Mouse (Mus musculus) CH12.LX (cell line): ENCODE measurements around the gene Plcg2. TPM values are rescaled to one million over a fixed set of nuclear protein-coding genes. Genes with fewer than 3 reads are reported as not detected.

Experiments used
- DNase-seq: peaks from one replicate; pipeline ENCODE4 v3.0.0-alpha.2; 2013; ENCODE audit errors: extremely low read depth
- H3K27ac ChIP-seq: 2 replicates; pipeline ENCODE4 v1.5.1; 2012; ENCODE audit warnings: low read depth, mild to moderate bottlenecking, control low read depth, moderate library complexity; ENCODE audit not compliant: insufficient read depth
- H3K27me3 ChIP-seq: replicated peaks from 2 replicates; pipeline ENCODE3; 2012; ENCODE audit warnings: inconsistent platforms
- H3K36me3 ChIP-seq, 2 experiments: replicated peaks in 1 of 2; 2 replicates each; pipeline versions ENCODE3 to v1.6.1; 2012; ENCODE audit warnings: inconsistent platforms in 1 of 2, low read length in 1 of 2, mild to moderate bottlenecking in 1 of 2, mixed read lengths in 1 of 2, moderate library complexity in 1 of 2; ENCODE audit not compliant: control insufficient read depth in 1 of 2, insufficient read depth in 1 of 2
- H3K4me1 ChIP-seq, 2 experiments: 2 replicates each; pipeline ENCODE4 v1.6.1; 2012; ENCODE audit warnings: inconsistent platforms in 1 of 2, moderate library complexity in 1 of 2; ENCODE audit not compliant: insufficient read depth in 2 of 2, control insufficient read depth in 1 of 2
- H3K4me2 ChIP-seq: 2 replicates; pipeline ENCODE4 v1.6.1; 2012; ENCODE audit warnings: low read depth, mild to moderate bottlenecking, control low read depth; ENCODE audit not compliant: poor library complexity, insufficient read depth, severe bottlenecking
- H3K4me3 ChIP-seq, 3 experiments: fragments of 150-350 bp in 1 of 3; sonication (generic) in 1 of 3; replicated peaks in 1 of 3; 2 replicates each; pipeline versions ENCODE3 to v1.5.1; 2011 to 2012; ENCODE audit warnings: low read depth in 2 of 3, low read length in 2 of 3, mild to moderate bottlenecking in 2 of 3, moderate library complexity in 2 of 3, control low read depth in 1 of 3, improper control_type of control experiment in 1 of 3, inconsistent platforms in 1 of 3, mixed read lengths in 1 of 3; ENCODE audit not compliant: poor library complexity in 1 of 3
- H3K79me2 ChIP-seq: replicated peaks from 2 replicates; pipeline ENCODE4 v1.6.1; 2012; ENCODE audit warnings: mild to moderate bottlenecking, moderate library complexity; ENCODE audit not compliant: control insufficient read depth, poor library complexity, insufficient read depth, severe bottlenecking; ENCODE audit errors: extremely low read depth
- H3K9ac ChIP-seq: 2 replicates; pipeline ENCODE4 v1.6.1; 2012; ENCODE audit warnings: low read depth, mild to moderate bottlenecking, control low read depth, moderate library complexity; ENCODE audit not compliant: insufficient read depth
- H3K9me3 ChIP-seq: replicated peaks from 2 replicates; pipeline ENCODE3; 2012; ENCODE audit warnings: low read length, inconsistent platforms, mixed read lengths
- CHD1 ChIP-seq: IDR thresholded peaks from 2 replicates; pipeline ENCODE4 v1.6.1; 2012; ENCODE audit warnings: low read depth, low read length, improper control_type of control experiment, inconsistent platforms
- CHD2 ChIP-seq: IDR thresholded peaks from 2 replicates; pipeline ENCODE4 v1.6.1; 2011; ENCODE audit warnings: low read length, improper control_type of control experiment
- ELF1 ChIP-seq: IDR thresholded peaks from 2 replicates; pipeline ENCODE4 v1.6.1; 2014; ENCODE audit warnings: low read depth, mild to moderate bottlenecking, inconsistent platforms, low read length, improper control_type of control experiment
- HCFC1 ChIP-seq: IDR thresholded peaks from 2 replicates; pipeline ENCODE4 v1.6.1; 2012; ENCODE audit warnings: low read depth, mild to moderate bottlenecking, inconsistent platforms, low read length, improper control_type of control experiment
- IRF4 ChIP-seq: IDR thresholded peaks from 2 replicates; pipeline ENCODE4 v1.6.1; 2014; ENCODE audit warnings: low read depth, mild to moderate bottlenecking, inconsistent platforms, low read length, improper control_type of control experiment
- KAT2A ChIP-seq: IDR thresholded peaks from 2 replicates; pipeline ENCODE4 v1.6.1; 2012; ENCODE audit warnings: low read length, improper control_type of control experiment, inconsistent platforms; ENCODE audit not compliant: insufficient replicate concordance
- MAFK ChIP-seq: IDR thresholded peaks from 2 replicates; pipeline ENCODE4 v1.6.1; 2011; ENCODE audit warnings: low read length, improper control_type of control experiment; ENCODE audit not compliant: insufficient replicate concordance
- MAX ChIP-seq: IDR thresholded peaks from 2 replicates; pipeline ENCODE4 v1.6.1; 2011; ENCODE audit warnings: low read length, improper control_type of control experiment
- MEF2A ChIP-seq: IDR thresholded peaks from 2 replicates; pipeline ENCODE4 v1.6.1; 2014; ENCODE audit warnings: low read depth, mild to moderate bottlenecking, inconsistent platforms, low read length, improper control_type of control experiment, borderline replicate concordance
- MYC ChIP-seq: IDR thresholded peaks from 2 replicates; pipeline ENCODE4 v1.6.1; 2011; ENCODE audit warnings: low read depth, mild to moderate bottlenecking, improper control_type of control experiment, low read length
- SIN3A ChIP-seq: IDR thresholded peaks from 2 replicates; pipeline ENCODE4 v1.6.1; 2012; ENCODE audit warnings: low read length, improper control_type of control experiment, inconsistent platforms
- TBP ChIP-seq: conservative IDR thresholded peaks from 2 replicates; pipeline ENCODE4 v1.6.1; 2011; ENCODE audit warnings: low read depth, low read length, improper control_type of control experiment
- USF1 ChIP-seq: IDR thresholded peaks from 2 replicates; pipeline ENCODE4 v1.6.1; 2014; ENCODE audit warnings: low read depth, mild to moderate bottlenecking, inconsistent platforms, low read length, improper control_type of control experiment
- ZMIZ1 ChIP-seq: IDR thresholded peaks from 2 replicates; pipeline ENCODE4 v1.6.1; 2012; ENCODE audit warnings: low read depth, mild to moderate bottlenecking, inconsistent platforms, low read length, improper control_type of control experiment
- ZNF384 ChIP-seq: IDR thresholded peaks from 2 replicates; pipeline ENCODE4 v1.6.1; 2012; ENCODE audit warnings: low read depth, low read length, improper control_type of control experiment, inconsistent platforms
- dilution Hi-C: fragments of 300-500 bp; cut with MboI; formaldehyde crosslinking; loops from 2 replicates; pipeline ENCODE4 v1.14.3; 2020; ENCODE audit warnings: low sequenced_read_pairs; ENCODE audit not compliant: extremely low pct_unique_long_range_greater_than_20kb, extremely low pct_ligation_motif_present
- in situ Hi-C: fragments of 300-500 bp; cut with MboI; formaldehyde crosslinking; loops from 3 replicates; pipeline ENCODE4 v1.14.3; 2019; ENCODE audit warnings: low sequenced_read_pairs, low pct_ligation_motif_present, low pct_unique_long_range_greater_than_20kb, mixed read lengths
- polyA plus RNA-seq: library from polyadenylated mRNA; unstranded; fragments of >175 nt; gene quantifications from 2 replicates; pipeline ENCODE4 v1.2.1, GENCODE M21; 2012; ENCODE audit warnings: low read depth; ENCODE audit not compliant: insufficient read length
- total RNA-seq, 2 experiments: library from RNA; depleted of rRNA; stranded (reverse); fragments of 300-350 nt in 1 of 2; fragments of >200 nt in 1 of 2; gene quantifications; 2 replicates each; pipeline ENCODE4 v1.2.3; 2012 to 2014

The Plcg2 gene
- total and polyA plus RNA-seq, 3 experiments, result 129 to 196 (median 194) TPM

- TF ChIP-seq HCFC1 (peak; percentile 21; the same call in 1 of the 2 replicates), CHD2 (peak; percentile 59), ZMIZ1 (no peak), MAFK (peak; percentile 87), USF1 (no peak), ELF1 (peak; percentile 47; the same call in 1 of the 2 replicates)
These were observed 38.8 kb downstream of the Plcg2 start (continued) for GRCm38 (mm10) chr8:117536862-117537261.

GRCm38 (mm10) chr8:117537751-117538150 lies 39.7 kb downstream of the Plcg2 start:
- TF ChIP-seq ZNF384 (no peak), IRF4 (peak; percentile 17; the same call in 1 of the 2 replicates)
- in situ Hi-C loops (loop anchor here (5.0 kb wide), 1 partner anchor 40 kb away; the partner anchor contains the start of gene Plcg2), dilution Hi-C loops (no loop called here)
- Histone ChIP-seq H3K9me3 (peaks cover 16% of the 10 kb centered on the region), H3K4me1 (peaks cover 41 to 77% of the 10 kb centered on the region in 2 experiments), H3K36me3 (peaks cover 32 to 71% of the 10 kb centered on the region in 2 experiments), H3K4me2 (peak overlapping the region; percentile 19), H3K9ac (no peak overlapping the region), H3K27me3 (no peaks in the 10 kb centered on the region), H3K4me3 (no peak overlapping the region), H3K79me2 (peaks cover 91% of the 10 kb centered on the region), H3K27ac (peak overlapping the region; percentile 81)
- DNase-seq, result no peak

GRCm38 (mm10) chr8:117542951-117543350 lies 44.9 kb downstream of the Plcg2 start:
- dilution Hi-C loops (no loop called here), in situ Hi-C loops (no loop called here)
- H3K4me1 ChIP-seq, result peaks cover 48 to 97% of the 10 kb centered on the region in 2 experiments
- H3K27me3 ChIP-seq, result no peaks in the 10 kb centered on the region
- peak overlapping the region; percentile 42 for H3K27ac ChIP-seq
- H3K9ac ChIP-seq, result no peak overlapping the region
- DNase-seq, result peak; percentile 49
- H3K79me2 ChIP-seq, result peaks cover 92% of the 10 kb centered on the region
- H3K9me3 ChIP-seq, result no peaks in the 10 kb centered on the region
- H3K4me3 ChIP-seq, result peak overlapping the region in 1 of 3 experiments; percentile 10
- peaks cover 22 to 68% of the 10 kb centered on the region in 2 experiments for H3K36me3 ChIP-seq
- 0 out of 2 replicates have a peak overlapping the region, but pooled peaks have one; percentile 17 for H3K4me2 ChIP-seq
- TF ChIP-seq CHD1 (no peak), SIN3A (no peak), ELF1 (no peak), CHD2 (no peak), MYC (no peak), ZNF384 (no peak), TBP (no peak), KAT2A (no peak), ZMIZ1 (no peak), MAX (no peak), IRF4 (no peak), MEF2A (no peak)
- TF ChIP-seq, all 38 proteins: peak for 0
